Mouse (Mus musculus): Measurements from ENCODE around the gene 4933416C03Rik.

The 4933416C03Rik gene

DNA sequence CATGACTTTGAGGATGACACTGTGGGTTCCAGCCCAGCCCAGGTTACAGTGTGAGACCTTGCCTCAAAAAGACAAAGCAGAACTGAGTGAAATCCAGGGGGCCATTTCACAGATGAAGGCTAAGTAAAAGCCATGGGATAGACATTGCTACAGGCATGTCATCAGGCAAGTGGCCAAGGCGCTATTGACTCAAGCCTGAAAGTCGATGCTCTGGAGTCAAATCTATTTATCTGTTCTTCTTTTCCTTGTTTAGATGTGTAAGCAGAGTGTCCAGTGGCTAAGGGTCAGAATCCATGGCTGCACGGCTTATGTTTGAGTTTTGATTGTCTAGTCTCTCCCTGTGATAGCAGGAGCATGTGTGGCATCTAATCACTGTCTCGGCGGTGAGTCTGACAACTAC is 35.1 kb downstream of the 4933416C03Rik start:
- no peak for DNase-seq (ENCODE audit: low spot score)

DNA sequence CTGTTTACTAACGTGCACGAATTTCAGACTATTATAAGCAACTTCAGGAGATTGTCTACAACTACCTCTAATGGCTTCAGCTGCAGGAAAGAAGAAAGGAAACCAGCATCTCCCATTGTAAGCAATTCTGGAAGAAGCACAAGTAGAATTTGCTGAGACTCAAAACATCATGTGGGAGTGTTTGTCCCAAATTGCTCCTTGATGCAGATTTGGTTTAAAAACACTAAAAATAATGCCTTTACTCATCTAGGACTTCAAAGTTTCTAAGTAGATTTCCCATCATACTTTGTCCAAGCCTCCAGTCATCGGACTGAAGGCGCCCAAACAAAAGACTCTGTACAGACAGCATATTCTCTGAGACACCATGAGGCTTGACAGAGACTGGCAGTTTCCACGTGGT is 37.8 kb downstream of the 4933416C03Rik start:
- DNase-seq (ENCODE audit: low spot score), result no peak

All from embryo, embryonic 10 days (tissue).